Mouse (Mus musculus) lung, embryonic 14.5 days (tissue): ENCODE data around the gene Mt3. TPM values are rescaled to one million over a fixed set of nuclear protein-coding genes. Genes with fewer than 3 reads are reported as not detected.

Experiments used
- ATAC-seq: fragments of 200-750 bp; cut with Nextera tagmentation; 2 replicates; pipeline ENCODE4 v1.8.0; 2017; ENCODE audit warnings: mild to moderate bottlenecking, moderate TSS enrichment, moderate library complexity; ENCODE audit not compliant: insufficient read depth
- DNase-seq: peaks from one replicate; pipeline ENCODE4 v3.0.0-alpha.2; 2015
- H3K27ac ChIP-seq: fragments of 300-500 bp; sonication (generic); 2 replicates; pipeline ENCODE4 v1.5.1; 2014; ENCODE audit warnings: low read depth, mild to moderate bottlenecking, moderate library complexity
- H3K27me3 ChIP-seq: fragments of 300-500 bp; sonication (generic); 2 replicates; pipeline ENCODE4 v1.6.1; 2014; ENCODE audit warnings: low read length, control low read depth; ENCODE audit not compliant: insufficient read depth
- H3K36me3 ChIP-seq: fragments of 300-500 bp; sonication (generic); 2 replicates; pipeline ENCODE4 v1.6.1; 2014; ENCODE audit warnings: control low read depth; ENCODE audit not compliant: insufficient read depth
- H3K4me1 ChIP-seq: fragments of 300-500 bp; sonication (generic); 2 replicates; pipeline ENCODE4 v1.6.1; 2014; ENCODE audit warnings: antibody characterized with exemption, control low read depth; ENCODE audit not compliant: insufficient read depth
- H3K4me2 ChIP-seq: fragments of 300-500 bp; sonication (generic); 2 replicates; pipeline ENCODE4 v1.6.1; 2014; ENCODE audit warnings: mild to moderate bottlenecking
- H3K4me3 ChIP-seq: fragments of 300-500 bp; sonication (generic); 2 replicates; pipeline ENCODE4 v1.5.1; 2014; ENCODE audit warnings: low read depth, low read length
- H3K9ac ChIP-seq: fragments of 300-500 bp; sonication (generic); 2 replicates; pipeline ENCODE4 v1.6.1; 2014
- H3K9me3 ChIP-seq: fragments of 300-500 bp; sonication (generic); 2 replicates; pipeline ENCODE4 v1.6.1; 2016; ENCODE audit warnings: low read depth, low read length, control low read depth
- CTCF ChIP-seq: IDR thresholded peaks from 2 replicates; pipeline ENCODE4 v1.5.1; 2016; ENCODE audit warnings: antibody characterized with exemption, low read depth
- WGBS: fragments of 180-500 bp; shearing (Covaris S2); extraction: QIAGEN DNeasy Blood & Tissue Kit; methylation state at CpG from one replicate; pipeline ENCODE4 v1.1.7; 2014; 5-methylcytosine and 5-hydroxymethylcytosine counted together
- polyA plus RNA-seq: library from polyadenylated mRNA; unstranded; fragments of >200 nt; fragmentation: Nextera tagmentation; extraction: Ambion mirVana; gene quantifications from 2 replicates; pipeline ENCODE4 v1.2.1, GENCODE M21; 2014

Gene Mt3
- polyA plus RNA-seq = 2.9 TPM in 2 replicates

DNA sequence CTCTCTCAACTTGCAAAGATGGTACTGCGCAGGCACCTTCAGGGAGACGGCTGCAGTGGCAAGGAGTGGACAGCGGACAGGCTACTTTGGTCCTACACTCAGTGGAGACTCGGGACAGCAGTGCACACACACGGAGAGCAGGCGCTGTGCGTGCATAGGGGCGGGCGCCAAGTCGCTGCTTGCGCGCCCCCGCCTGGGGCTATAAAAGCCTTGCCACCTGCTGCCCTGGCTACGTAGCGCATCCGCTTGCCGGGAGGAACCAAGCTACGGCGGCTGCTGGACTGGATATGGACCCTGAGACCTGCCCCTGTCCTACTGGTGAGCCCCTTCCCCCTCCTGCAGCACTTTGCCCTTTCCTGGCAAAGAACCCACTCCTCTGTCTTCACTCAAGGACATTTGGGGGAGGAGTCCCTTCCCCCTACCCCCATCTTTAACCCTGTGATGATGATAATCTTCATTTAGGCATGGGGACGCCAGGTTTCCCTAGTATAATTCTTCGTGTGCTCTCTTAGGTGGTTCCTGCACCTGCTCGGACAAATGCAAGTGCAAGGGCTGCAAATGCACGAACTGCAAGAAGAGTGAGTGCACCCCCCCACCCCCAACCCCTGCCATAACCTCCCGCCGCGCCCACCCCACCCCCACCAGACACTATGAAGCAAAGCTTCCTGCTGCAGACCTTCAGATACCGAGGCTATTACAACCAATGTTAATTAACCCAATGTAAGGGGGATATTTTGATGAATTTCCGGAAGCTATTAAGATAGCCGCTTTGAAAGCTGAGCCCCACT, at the start of gene Mt3:
TSS of gene Mt3 (plus strand) at position 95 of the 788 bp plus-strand sequence.
- 0 out of 2 replicates have a peak within 1 kb of the TSS, but pooled peaks have one; percentile 16 for H3K9ac ChIP-seq
- 2% methylated on average over 29 of the region's 29 CpGs for WGBS

DNA sequence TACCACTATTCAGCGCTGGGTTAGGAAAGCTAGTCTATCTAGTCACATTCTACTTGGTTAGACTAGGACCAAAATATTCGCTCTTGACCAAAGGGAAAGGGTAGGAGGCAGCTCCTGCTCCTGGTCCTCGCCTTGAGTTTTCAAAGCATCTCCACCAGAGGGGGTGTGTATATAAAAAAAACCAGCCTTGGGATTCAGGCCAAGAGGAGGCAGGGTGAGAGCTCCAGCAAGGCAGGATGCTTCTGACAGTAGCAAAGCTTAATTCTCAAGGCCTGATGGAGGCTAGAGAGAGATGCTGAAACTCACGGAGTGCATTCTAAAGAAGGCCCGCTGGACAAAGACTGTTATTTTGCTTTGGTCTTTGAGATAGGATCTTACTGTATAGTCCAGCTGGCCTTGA, 48.3 kb upstream of the Mt3 start:
- Histone ChIP-seq H3K4me2 (no peak overlapping the region), H3K4me1 (peaks cover under 1% of the 10 kb centered on the region; the same call in 1 of the 2 replicates), H3K9me3 (no peaks in the 10 kb centered on the region), H3K36me3 (no peaks in the 10 kb centered on the region), H3K9ac (no peak overlapping the region), H3K27me3 (no peaks in the 10 kb centered on the region), H3K27ac (no peak overlapping the region), H3K4me3 (no peak overlapping the region)
- TF ChIP-seq CTCF = peak; percentile 20; the same call in 1 of the 2 replicates
- WGBS = 47% methylated on average over 5 of the region's 5 CpGs
- DNase-seq (peak; percentile 66), ATAC-seq (no peak)

More for the DNA sequence above, at the start of gene Mt3:
- Histone ChIP-seq H3K27me3 (peaks cover 8% of the 10 kb centered on the region; the same call in 1 of the 2 replicates), H3K4me2 (peak within 1 kb of the TSS; percentile 61), H3K9me3 (no peaks in the 10 kb centered on the region), H3K4me1 (0 out of 2 replicates have a peak, but pooled peaks cover 3% of the 10 kb centered on the region), H3K27ac (no peak within 1 kb of the TSS), H3K4me3 (peak within 1 kb of the TSS; percentile 19), H3K36me3 (no peaks in the 10 kb centered on the region)
- DNase-seq = peak; percentile 68
- ATAC-seq = peak; percentile 74
- TF ChIP-seq CTCF = peak; percentile 38

- ATAC-seq (no peak), DNase-seq (no peak)
- H3K4me1 ChIP-seq = no peaks in the 10 kb centered on the region
- no peak overlapping the region for H3K9ac ChIP-seq
- WGBS = 53% methylated on average over 3 of the region's 3 CpGs
- H3K27me3 ChIP-seq = no peaks in the 10 kb centered on the region
- TF ChIP-seq CTCF = no peak
- no peaks in the 10 kb centered on the region for H3K36me3 ChIP-seq
- no peak overlapping the region for H3K4me2 ChIP-seq
- H3K9me3 ChIP-seq = no peaks in the 10 kb centered on the region
- no peak overlapping the region for H3K27ac ChIP-seq
- H3K4me3 ChIP-seq = no peak overlapping the region
Observed at GRCm38 (mm10) chr8:94107871-94108270, 44.5 kb upstream of the Mt3 start.

- H3K9me3 ChIP-seq = no peaks in the 10 kb centered on the region
- 63% methylated on average over 6 of the region's 6 CpGs for WGBS
- no peak overlapping the region for H3K27ac ChIP-seq
- no peaks in the 10 kb centered on the region for H3K27me3 ChIP-seq
- ATAC-seq = no peak
- H3K4me1 ChIP-seq = no peaks in the 10 kb centered on the region
- no peak overlapping the region for H3K4me2 ChIP-seq
- no peak for TF ChIP-seq CTCF
- H3K4me3 ChIP-seq = no peak overlapping the region
- H3K36me3 ChIP-seq = no peaks in the 10 kb centered on the region
- no peak for DNase-seq
- no peak overlapping the region for H3K9ac ChIP-seq
Observed at GRCm38 (mm10) chr8:94109396-94109795, 43.0 kb upstream of the Mt3 start.

DNA sequence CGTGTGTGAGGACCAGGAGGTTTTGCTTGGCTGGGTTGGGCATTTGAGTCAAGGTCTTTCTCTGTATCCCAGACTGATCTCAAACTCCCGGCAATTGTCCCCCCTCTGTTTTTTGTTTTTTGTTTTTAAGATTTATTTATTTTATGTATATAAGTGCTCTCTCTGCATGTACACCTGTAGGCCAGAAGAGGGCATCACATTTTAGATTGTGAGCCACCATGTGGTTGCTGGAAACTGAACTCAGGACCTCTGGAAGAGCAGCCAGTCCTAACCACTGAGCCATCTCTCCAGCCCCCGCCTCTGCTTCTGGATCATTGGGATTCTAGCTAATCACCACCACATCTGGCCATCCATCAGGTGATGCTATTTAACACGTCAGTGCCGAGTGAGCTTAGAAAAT, 42.6 kb upstream of the Mt3 start:
- Histone ChIP-seq H3K9me3 (no peaks in the 10 kb centered on the region), H3K9ac (no peak overlapping the region), H3K4me2 (no peak overlapping the region), H3K36me3 (no peaks in the 10 kb centered on the region), H3K27me3 (no peaks in the 10 kb centered on the region), H3K4me1 (no peaks in the 10 kb centered on the region), H3K27ac (no peak overlapping the region), H3K4me3 (no peak overlapping the region)
- ATAC-seq (no peak), DNase-seq (no peak)
- TF ChIP-seq CTCF = no peak
- WGBS = 61% methylated on average over 5 of the region's 5 CpGs

DNA sequence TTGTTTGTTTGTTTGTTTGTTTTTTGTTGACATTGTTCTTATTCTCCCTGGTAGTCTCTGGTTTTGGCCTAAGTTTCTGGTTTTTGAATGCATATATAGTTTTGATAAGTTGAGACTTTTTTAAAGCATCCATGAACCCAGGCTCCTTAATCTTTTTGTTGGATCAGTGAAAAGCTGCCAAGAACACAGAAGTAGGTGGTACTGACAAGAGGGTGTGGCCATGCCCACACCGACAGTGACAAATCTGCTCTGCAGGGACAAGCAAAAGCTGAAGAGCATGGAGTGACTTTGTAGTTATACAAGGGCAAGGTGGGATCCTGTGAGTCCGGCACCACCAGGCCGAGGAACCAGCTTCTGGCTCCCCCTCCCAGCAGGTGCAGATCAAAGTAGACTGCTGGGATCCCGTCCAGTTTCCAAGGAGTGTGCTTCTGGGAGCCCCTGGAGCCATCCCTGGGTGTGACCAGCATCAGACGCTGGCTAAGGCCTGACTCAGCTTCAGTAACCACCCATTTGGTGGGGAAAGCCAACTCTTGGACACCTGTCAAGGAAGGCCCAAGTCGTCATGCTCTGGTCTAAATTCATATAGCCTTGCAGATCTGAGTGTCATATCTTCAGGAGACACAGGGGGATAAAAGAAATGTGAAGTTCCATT, 41.8 kb upstream of the Mt3 start:
- H3K4me3 ChIP-seq = no peak overlapping the region
- no peaks in the 10 kb centered on the region for H3K9me3 ChIP-seq
- no peak overlapping the region for H3K27ac ChIP-seq
- TF ChIP-seq CTCF = no peak
- no peaks in the 10 kb centered on the region for H3K4me1 ChIP-seq
- no peak for ATAC-seq
- WGBS = 55% methylated on average over 6 of the region's 6 CpGs
- no peak for DNase-seq
- H3K4me2 ChIP-seq = no peak overlapping the region
- H3K36me3 ChIP-seq = no peaks in the 10 kb centered on the region
- no peak overlapping the region for H3K9ac ChIP-seq
- H3K27me3 ChIP-seq = no peaks in the 10 kb centered on the region

DNA sequence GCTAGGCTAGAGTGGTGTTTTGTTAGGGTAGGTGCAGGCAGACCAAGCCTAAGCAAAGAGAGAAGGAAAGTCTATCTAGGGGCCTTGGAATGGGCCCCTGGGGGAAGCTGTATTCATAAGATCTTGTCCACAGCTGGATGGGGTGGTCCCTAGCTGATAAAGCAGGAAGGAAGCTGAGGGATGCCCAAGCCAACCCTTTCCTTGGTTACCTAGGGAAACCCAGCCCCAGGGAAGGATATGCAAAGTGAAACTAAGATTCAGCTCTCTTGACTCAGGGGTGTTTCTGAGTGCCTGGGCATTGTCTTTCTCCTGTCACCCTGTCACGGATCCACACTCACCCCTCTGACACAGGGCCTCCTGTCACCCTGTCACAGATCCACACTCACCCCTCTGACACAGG, 39.0 kb upstream of the Mt3 start:
- Histone ChIP-seq H3K4me2 (no peak overlapping the region), H3K27ac (no peak overlapping the region), H3K36me3 (no peaks in the 10 kb centered on the region), H3K9me3 (no peaks in the 10 kb centered on the region), H3K4me1 (no peaks in the 10 kb centered on the region), H3K9ac (no peak overlapping the region), H3K4me3 (no peak overlapping the region), H3K27me3 (no peaks in the 10 kb centered on the region)
- no peak for DNase-seq
- ATAC-seq = no peak
- no peak for TF ChIP-seq CTCF
- WGBS = 25% methylated on average over 1 of the region's 1 CpGs
